8 mouse cellular contexts compared by ENCODE assay signal in the genomic region with DNA sequence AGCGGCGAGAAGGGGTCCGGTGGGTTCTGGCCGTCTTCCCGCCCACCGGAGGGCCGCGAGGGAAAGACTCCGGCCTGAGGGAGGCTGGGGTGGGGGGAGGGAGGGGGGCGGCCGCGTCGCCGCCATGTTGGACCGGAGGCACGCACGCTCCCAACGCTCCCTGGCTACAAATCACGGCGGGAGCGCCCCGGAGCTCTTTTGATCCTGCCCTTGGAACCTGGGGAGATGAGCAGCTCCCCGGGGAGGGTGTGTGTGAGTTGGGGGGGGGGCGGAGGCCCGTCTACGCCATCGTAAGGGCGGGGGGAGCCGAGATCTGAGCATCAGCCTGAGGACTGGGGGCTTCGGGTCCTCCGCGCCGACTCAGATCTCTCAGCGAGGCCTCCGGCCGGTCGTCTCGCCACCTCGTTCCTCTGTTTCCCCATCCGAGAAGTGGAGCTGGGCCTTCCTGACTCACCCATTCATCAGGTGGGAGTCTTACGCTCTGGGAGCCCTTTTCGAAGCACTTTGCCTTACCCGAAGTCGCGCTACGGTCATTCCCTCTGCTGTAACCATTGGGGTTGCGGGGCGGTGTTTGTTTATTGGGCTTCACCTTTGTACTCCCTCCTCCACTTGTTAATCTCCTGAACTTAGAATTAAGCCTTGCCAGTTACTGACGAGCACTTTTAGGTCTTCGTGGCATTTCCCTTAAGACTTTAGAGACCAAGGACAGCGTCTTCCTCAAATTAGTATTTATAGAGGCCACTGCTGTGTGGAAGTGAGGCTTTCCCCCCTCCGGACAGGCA. TPM values are rescaled to one million over a fixed set of nuclear protein-coding genes. Genes with fewer than 3 reads are reported as not detected.
A peak's percentile ranks its signal among the peaks of the same experiment; 100 is the strongest.
DNase-seq lines count a peak whose midpoint lies in the region; ATAC-seq and TF ChIP-seq lines count a peak whose summit lies in the region.

No protein-coding gene starts in this region.

- in situ Hi-C loops in CH12.LX (cut with MboI; ENCODE audit: low pct_ligation_motif_present, low pct_unique_long_range_greater_than_20kb, low sequenced_read_pairs) = no loop called here

- under 1% methylated on average over 42 of the region's 52 CpGs for WGBS in hindbrain, postnatal 0 days
- WGBS in liver, embryonic 15.5 days (ENCODE audit: insufficient replicate concordance) = under 1% methylated on average over 51 of the region's 52 CpGs

- peak; percentile 90 for ATAC-seq in hindbrain, postnatal 0 days
- peak; percentile 60 for ATAC-seq in liver, embryonic 15.5 days (ENCODE audit: insufficient read depth)

- no peak for TF ChIP-seq CTCF in gastrocnemius, adult 2 months (IDR thresholded peaks at IDR 0.05)
- no peak for TF ChIP-seq CTCF in CH12.LX (conservative IDR thresholded peaks at IDR 0.05 in 1 of 2, IDR thresholded peaks at IDR 0.05 in 1 of 2; ENCODE audit: low read depth in 2 of 2, low read length in 2 of 2)
- TF ChIP-seq CTCF in hindbrain, postnatal 0 days (IDR thresholded peaks at IDR 0.05; ENCODE audit: low read depth) = no peak

- H3K4me2 ChIP-seq in CH12.LX (ENCODE audit: insufficient read depth, low read depth, poor library complexity, severe bottlenecking) = peak overlapping the region; percentile 97
- peak overlapping the region; percentile 87 for H3K4me2 ChIP-seq in hindbrain, postnatal 0 days (ENCODE audit: low read depth, low read length)
- H3K4me2 ChIP-seq in liver, embryonic 15.5 days = peak overlapping the region; percentile 74

- peaks cover 12 to 30% of the 10 kb centered on the region in 2 experiments for H3K36me3 ChIP-seq in CH12.LX (replicated peaks in 1 of 2; ENCODE audit: control insufficient read depth in 1 of 2, insufficient read depth in 1 of 2, low read length in 1 of 2)
- H3K36me3 ChIP-seq in hindbrain, postnatal 0 days (ENCODE audit: insufficient read depth, low read length) = no peaks in the 10 kb centered on the region; the same call in 1 of the 2 replicates
- H3K36me3 ChIP-seq in liver, embryonic 15.5 days (replicated peaks) = peaks cover 20% of the 10 kb centered on the region

- dilution Hi-C loops in CH12.LX (cut with MboI; ENCODE audit: extremely low pct_ligation_motif_present, extremely low pct_unique_long_range_greater_than_20kb, low sequenced_read_pairs) = no loop called here

- H3K4me1 ChIP-seq in CH12.LX (ENCODE audit: control insufficient read depth in 1 of 2, insufficient read depth in 2 of 2) = peaks cover 5 to 45% of the 10 kb centered on the region in 2 experiments
- H3K4me1 ChIP-seq in hindbrain, postnatal 0 days (ENCODE audit: insufficient read depth, low read length) = peaks cover 8% of the 10 kb centered on the region; the same call in 1 of the 2 replicates
- H3K4me1 ChIP-seq in liver, embryonic 15.5 days (replicated peaks) = peaks cover 32% of the 10 kb centered on the region

- peaks cover 7% of the 10 kb centered on the region for H3K9me3 ChIP-seq in CH12.LX (replicated peaks; ENCODE audit: low read length)
- no peaks in the 10 kb centered on the region for H3K9me3 ChIP-seq in hindbrain, postnatal 0 days (ENCODE audit: low read length)
- H3K9me3 ChIP-seq in liver, embryonic 15.5 days (replicated peaks) = no peaks in the 10 kb centered on the region

- peaks cover 49% of the 10 kb centered on the region for H3K79me2 ChIP-seq in CH12.LX (replicated peaks; ENCODE audit: control insufficient read depth, extremely low read depth, insufficient read depth, poor library complexity, severe bottlenecking)

- peak overlapping the region; percentile 84 for H3K9ac ChIP-seq in CH12.LX (ENCODE audit: insufficient read depth, low read depth)
- peak overlapping the region; percentile 81 for H3K9ac ChIP-seq in hindbrain, postnatal 0 days (replicated peaks; ENCODE audit: low read length)
- peak overlapping the region; percentile 95 for H3K9ac ChIP-seq in liver, embryonic 15.5 days

- peak; percentile 22 for DNase-seq in gastrocnemius, adult 2 months
- no peak for DNase-seq in gastrocnemius, adult 8-10 months (ENCODE audit: low spot score in 2 of 2)
- peak; percentile 28 for DNase-seq in CH12.LX (ENCODE audit: extremely low read depth)
- DNase-seq in embryo, embryonic 11 days = peak; percentile 83
- peak; percentile 78 for DNase-seq in hindbrain, postnatal 0 days (ENCODE audit: low spot score)
- DNase-seq in ovary, postnatal 10 days (ENCODE audit: low spot score) = no peak
- no peak for DNase-seq in left cerebral cortex, adult 9 months (ENCODE audit: low spot score in 2 of 2)

- peak overlapping the region; percentile 93 for H3K4me3 ChIP-seq in gastrocnemius, adult 2 months
- peak overlapping the region; percentile 73 to 91 (median 75) for H3K4me3 ChIP-seq in CH12.LX (replicated peaks in 1 of 3; ENCODE audit: low read depth in 2 of 3, low read length in 2 of 3, poor library complexity in 1 of 3)
- H3K4me3 ChIP-seq in hindbrain, postnatal 0 days (ENCODE audit: low read length) = peak overlapping the region; percentile 98
- H3K4me3 ChIP-seq in liver, embryonic 15.5 days (replicated peaks) = peak overlapping the region; percentile 97

- H3K27me3 ChIP-seq in CH12.LX (replicated peaks) = peaks cover 3% of the 10 kb centered on the region
- no peaks in the 10 kb centered on the region for H3K27me3 ChIP-seq in hindbrain, postnatal 0 days (ENCODE audit: insufficient read depth, low read length)
- H3K27me3 ChIP-seq in liver, embryonic 15.5 days = peaks cover 4% of the 10 kb centered on the region; the same call in 1 of the 2 replicates

- intact Hi-C loops in gastrocnemius, adult 2 months (cut with DNase I) = no loop called here

- H3K27ac ChIP-seq in gastrocnemius, adult 2 months = peak overlapping the region; percentile 95
- peak overlapping the region; percentile 50 for H3K27ac ChIP-seq in CH12.LX (ENCODE audit: insufficient read depth, low read depth)
- H3K27ac ChIP-seq in hindbrain, postnatal 0 days = peak overlapping the region; percentile 96
- H3K27ac ChIP-seq in liver, embryonic 15.5 days (replicated peaks) = peak overlapping the region; percentile 89

- no peak for TF ChIP-seq RAD21 in CH12.LX (IDR thresholded peaks at IDR 0.05; ENCODE audit: low read depth, low read length)

- no peak for TF ChIP-seq POLR2A in CH12.LX (IDR thresholded peaks at IDR 0.05; ENCODE audit: low read depth, low read length)

- TF ChIP-seq EP300 in CH12.LX (IDR thresholded peaks at IDR 0.05; ENCODE audit: low read length) = no peak

TF ChIP-seq in CH12.LX, 34 proteins besides CTCF, POLR2A, EP300 and RAD21 (continues in another document):
- TF ChIP-seq HCFC1 (IDR thresholded peaks at IDR 0.05; ENCODE audit: low read depth, low read length) = 0 out of 2 replicates have a peak, but pooled peaks have one; percentile 24
- TF ChIP-seq E2F4 (IDR thresholded peaks at IDR 0.05; ENCODE audit: insufficient replicate concordance, low read depth, low read length) = no peak
- TF ChIP-seq MAZ (IDR thresholded peaks at IDR 0.05; ENCODE audit: low read depth, low read length) = peak; percentile 23; the same call in 1 of the 2 replicates
- TF ChIP-seq JUN (IDR thresholded peaks at IDR 0.05; ENCODE audit: insufficient read depth, low read depth, low read length) = no peak
- TF ChIP-seq ZC3H11A (IDR thresholded peaks at IDR 0.05; ENCODE audit: low read depth, low read length) = no peak
- TF ChIP-seq UBTF (IDR thresholded peaks at IDR 0.05; ENCODE audit: low read depth, low read length) = 0 out of 2 replicates have a peak, but pooled peaks have one; percentile 34

RNA-seq across cellular contexts. Expression of a gene that starts 0.5 kb away (rescaled TPM):
- 10 to 100 TPM; 27.1 to 30.5 TPM for total RNA-seq in gastrocnemius, adult 2 months (2021)
- total RNA-seq in gastrocnemius, adult 8-10 months (2022) = 10 to 100 TPM; 17.5 to 28.4 (median 22.8) TPM
- total RNA-seq in CH12.LX (2012; rRNA removed) = 60.4 and 69.8 TPM in 2 replicates
- total RNA-seq in CH12.LX (2014; rRNA removed) = 38.8 and 39.5 TPM in 2 replicates
- polyA plus RNA-seq in CH12.LX (2012; ENCODE audit: insufficient read length, low read depth) = 367 and 488 TPM in 2 replicates
- 14.4 and 22.3 TPM in 2 replicates for total RNA-seq in hindbrain, postnatal 0 days (2014; rRNA removed)
- polyA plus RNA-seq in hindbrain, postnatal 0 days (2015; fragmentation: Nextera tagmentation; extraction: Ambion mirVana) = 13.2 and 13.6 TPM in 2 replicates
- polyA plus RNA-seq in liver, embryonic 15.5 days (2015; fragmentation: Nextera tagmentation; extraction: Ambion mirVana) = 3.7 and 3.9 TPM in 2 replicates

RNA-seq across cellular contexts. Expression of a gene that starts 10.6 kb away (rescaled TPM):
- total RNA-seq in gastrocnemius, adult 2 months (2021) = 1 to 10 TPM; 1.9 to 3.2 TPM
- total RNA-seq in gastrocnemius, adult 8-10 months (2022) = 1 to 10 TPM; 1.7 to 2.6 (median 2.1) TPM
- total RNA-seq in CH12.LX (2012; rRNA removed) (0.04 and 0.17 TPM in 2 replicates), CH12.LX (2014; rRNA removed) (not detected in 2 replicates)
- not detected in 2 replicates for polyA plus RNA-seq in CH12.LX (2012; ENCODE audit: insufficient read length, low read depth)
- 8.7 and 9.1 TPM in 2 replicates for total RNA-seq in hindbrain, postnatal 0 days (2014; rRNA removed)
- 2.4 and 2.6 TPM in 2 replicates for polyA plus RNA-seq in hindbrain, postnatal 0 days (2015; fragmentation: Nextera tagmentation; extraction: Ambion mirVana)
- 0.39 and 0.41 TPM in 2 replicates for polyA plus RNA-seq in liver, embryonic 15.5 days (2015; fragmentation: Nextera tagmentation; extraction: Ambion mirVana)

RNA-seq across cellular contexts. Expression of a gene that starts 35.9 kb away (rescaled TPM):
- not detected for total RNA-seq in gastrocnemius, adult 2 months (2021)
- total RNA-seq in gastrocnemius, adult 8-10 months (2022) = not detected
- total RNA-seq in CH12.LX (2012; rRNA removed) (0.21 and 0.55 TPM in 2 replicates), CH12.LX (2014; rRNA removed) (not detected in 2 replicates)
- polyA plus RNA-seq in CH12.LX (2012; ENCODE audit: insufficient read length, low read depth) = 0.34 and 0.40 TPM in 2 replicates
- 0.37 and 4.8 TPM in 2 replicates for total RNA-seq in hindbrain, postnatal 0 days (2014; rRNA removed)
- polyA plus RNA-seq in hindbrain, postnatal 0 days (2015; fragmentation: Nextera tagmentation; extraction: Ambion mirVana) = 0.65 and 1.4 TPM in 2 replicates
- 2.3 and 2.7 TPM in 2 replicates for polyA plus RNA-seq in liver, embryonic 15.5 days (2015; fragmentation: Nextera tagmentation; extraction: Ambion mirVana)

RNA-seq across cellular contexts. Expression of a gene that starts 44.2 kb away (rescaled TPM):
- not detected for total RNA-seq in gastrocnemius, adult 2 months (2021)
- not detected for total RNA-seq in gastrocnemius, adult 8-10 months (2022)
- total RNA-seq in CH12.LX (2012; rRNA removed) (not detected in 2 replicates), CH12.LX (2014; rRNA removed) (not detected in 2 replicates)
- polyA plus RNA-seq in CH12.LX (2012; ENCODE audit: insufficient read length, low read depth) = not detected in 2 replicates
- total RNA-seq in hindbrain, postnatal 0 days (2014; rRNA removed) = 0.14 and 1.0 TPM in 2 replicates
- 0.69 and 1.4 TPM in 2 replicates for polyA plus RNA-seq in hindbrain, postnatal 0 days (2015; fragmentation: Nextera tagmentation; extraction: Ambion mirVana)
- polyA plus RNA-seq in liver, embryonic 15.5 days (2015; fragmentation: Nextera tagmentation; extraction: Ambion mirVana) = not detected in 2 replicates

RNA-seq across cellular contexts. Expression of a gene that starts 48.5 kb away (rescaled TPM):
- total RNA-seq in gastrocnemius, adult 2 months (2021) = not detected
- total RNA-seq in gastrocnemius, adult 8-10 months (2022) = not detected
- total RNA-seq in CH12.LX (2012; rRNA removed) = not detected in 2 replicates
- not detected in 2 replicates for total RNA-seq in CH12.LX (2014; rRNA removed)
- not detected in 2 replicates for polyA plus RNA-seq in CH12.LX (2012; ENCODE audit: insufficient read length, low read depth)
- not detected in 2 replicates for total RNA-seq in hindbrain, postnatal 0 days (2014; rRNA removed)
- not detected in 2 replicates for polyA plus RNA-seq in hindbrain, postnatal 0 days (2015; fragmentation: Nextera tagmentation; extraction: Ambion mirVana)
- polyA plus RNA-seq in liver, embryonic 15.5 days (2015; fragmentation: Nextera tagmentation; extraction: Ambion mirVana) = not detected in 2 replicates

Comparison
In these comparisons a context has a peak if more than half of its experiments do, and no peak if none do; other contexts are left out.
1. DNase-seq: peak in gastrocnemius, adult 2 months (single experiment), CH12.LX (single experiment), embryo, embryonic 11 days (single experiment) and hindbrain, postnatal 0 days (single experiment); none in gastrocnemius, adult 8-10 months (0 of 2), ovary, postnatal 10 days (single experiment) and left cerebral cortex, adult 9 months (0 of 2).
2. Peak in every context shown above with its lines, with median percentiles within 50 percentile points of each other: H3K27ac ChIP-seq, H3K4me3 ChIP-seq, H3K4me2 ChIP-seq and H3K9ac ChIP-seq.